Mouse (Mus musculus) forebrain, embryonic 14.5 days (tissue): ENCODE measurements around the gene Vmn1r208. TPM values are rescaled to one million over a fixed set of nuclear protein-coding genes. Genes with fewer than 3 reads are reported as not detected.
A peak's percentile ranks its signal among the peaks of the same experiment; 100 is the strongest.
"Not testable (repeated sequence)": the region's sequence is repeated elsewhere in the genome, so short reads cannot be mapped to it uniquely, and the experiment has no call there.

Experiments
- ATAC-seq: fragments of 200-750 bp; cut with Nextera tagmentation; 2 replicates; pipeline ENCODE4 v1.8.0; 2017; ENCODE audit warnings: mild to moderate bottlenecking, moderate library complexity
- DNase-seq: peaks from one replicate; pipeline ENCODE4 v3.0.0-alpha.2; 2015; ENCODE audit warnings: low spot score
- H3K27ac ChIP-seq: fragments of 300-500 bp; sonication (generic); 2 replicates; pipeline ENCODE4 v1.5.1; 2014; ENCODE audit warnings: low read depth, mild to moderate bottlenecking, control low read depth, low read length, moderate library complexity
- H3K27me3 ChIP-seq: fragments of 300-500 bp; sonication (generic); replicated peaks from 2 replicates; pipeline ENCODE4 v1.6.1; 2014; ENCODE audit warnings: low read length, control low read depth, mixed read lengths; ENCODE audit not compliant: control insufficient read depth, insufficient read depth
- H3K36me3 ChIP-seq: fragments of 300-500 bp; sonication (generic); 2 replicates; pipeline ENCODE4 v1.6.1; 2014; ENCODE audit warnings: low read length, control low read depth; ENCODE audit not compliant: control insufficient read depth, insufficient read depth
- H3K4me1 ChIP-seq: fragments of 300-500 bp; sonication (generic); 2 replicates; pipeline ENCODE4 v1.6.1; 2014; ENCODE audit warnings: antibody characterized with exemption, low read length, control low read depth; ENCODE audit not compliant: control insufficient read depth, insufficient read depth
- H3K4me2 ChIP-seq: fragments of 300-500 bp; sonication (generic); 2 replicates; pipeline ENCODE4 v1.6.1; 2014; ENCODE audit warnings: mild to moderate bottlenecking, control low read depth, low read length
- H3K4me3 ChIP-seq: fragments of 300-500 bp; sonication (generic); 2 replicates; pipeline ENCODE4 v1.5.1; 2014; ENCODE audit warnings: low read depth, low read length, control low read depth
- H3K9ac ChIP-seq: fragments of 300-500 bp; sonication (generic); 2 replicates; pipeline ENCODE4 v1.6.1; 2014; ENCODE audit warnings: mild to moderate bottlenecking, low read length, control low read depth, moderate library complexity
- H3K9me3 ChIP-seq: fragments of 300-500 bp; sonication (generic); replicated peaks from 2 replicates; pipeline ENCODE4 v1.6.1; 2016; ENCODE audit warnings: low read length, control low read depth, mixed read lengths; ENCODE audit not compliant: control insufficient read depth
- WGBS: fragments of 180-500 bp; shearing (Covaris S2); extraction: QIAGEN DNeasy Blood & Tissue Kit; methylation state at CpG from one replicate; pipeline ENCODE4 v1.1.7; 2014; 5-methylcytosine and 5-hydroxymethylcytosine counted together
- polyA plus RNA-seq: library from polyadenylated mRNA; unstranded; fragments of >200 nt; fragmentation: Nextera tagmentation; extraction: Ambion mirVana; gene quantifications from 2 replicates; pipeline ENCODE4 v1.2.1, GENCODE M21; 2014

Gene Vmn1r208
- not detected in 2 replicates for polyA plus RNA-seq

- H3K4me1 ChIP-seq, DNase-seq, H3K9me3 ChIP-seq, ATAC-seq, H3K4me2 ChIP-seq, H3K4me3 ChIP-seq, H3K9ac ChIP-seq, H3K36me3 ChIP-seq, H3K27ac ChIP-seq, H3K27me3 ChIP-seq: not testable (repeated sequence)
- no CpG with 5 or more reads among the region's 7 CpGs for WGBS
Observed at GRCm38 (mm10) chr13:22777300-22777699, at the start of gene Vmn1r208. Vmn1r208 (minus strand) TSS chr13:22777400.

GRCm38 (mm10) chr13:22821601-22822000 is 44.4 kb upstream of the Vmn1r208 start:
- H3K27ac ChIP-seq, H3K4me2 ChIP-seq, H3K9me3 ChIP-seq, DNase-seq, H3K4me1 ChIP-seq, H3K36me3 ChIP-seq, H3K4me3 ChIP-seq, H3K27me3 ChIP-seq, ATAC-seq, H3K9ac ChIP-seq: not testable (repeated sequence)
- WGBS = 93% methylated on average over 1 of the region's 1 CpGs

GRCm38 (mm10) chr13:22809582-22809981 is 32.4 kb upstream of the Vmn1r208 start, which contains the start of gene Vmn1r209:
Vmn1r209 (minus strand) TSS chr13:22809682.
- not testable (repeated sequence) for H3K9me3 ChIP-seq, H3K4me3 ChIP-seq, H3K27ac ChIP-seq, H3K4me2 ChIP-seq, H3K9ac ChIP-seq, H3K4me1 ChIP-seq, ATAC-seq, H3K36me3 ChIP-seq, H3K27me3 ChIP-seq, DNase-seq

GRCm38 (mm10) chr13:22788096-22788495 is 10.9 kb upstream of the Vmn1r208 start:
- not testable (repeated sequence) for H3K9ac ChIP-seq, H3K9me3 ChIP-seq, H3K4me1 ChIP-seq, H3K27me3 ChIP-seq, H3K27ac ChIP-seq, ATAC-seq, H3K4me3 ChIP-seq, DNase-seq, H3K4me2 ChIP-seq, H3K36me3 ChIP-seq
- 79% methylated on average over 3 of the region's 3 CpGs for WGBS

GRCm38 (mm10) chr13:22784159-22784558 is 7.0 kb upstream of the Vmn1r208 start:
- not testable (repeated sequence) for H3K9ac ChIP-seq, ATAC-seq, H3K4me1 ChIP-seq, H3K9me3 ChIP-seq, H3K4me2 ChIP-seq, DNase-seq, H3K4me3 ChIP-seq, H3K27me3 ChIP-seq, H3K36me3 ChIP-seq, H3K27ac ChIP-seq

GRCm38 (mm10) chr13:22771592-22771991 is 5.6 kb downstream of the Vmn1r208 start:
- WGBS = 80% methylated on average over 1 of the region's 2 CpGs
- H3K9ac ChIP-seq, H3K4me1 ChIP-seq, H3K27ac ChIP-seq, ATAC-seq, DNase-seq, H3K27me3 ChIP-seq, H3K36me3 ChIP-seq, H3K4me2 ChIP-seq, H3K4me3 ChIP-seq, H3K9me3 ChIP-seq: not testable (repeated sequence)

GRCm38 (mm10) chr13:22747524-22747923 is 29.7 kb downstream of the Vmn1r208 start:
- DNase-seq (peak; percentile 13), ATAC-seq (no peak)

GRCm38 (mm10) chr13:22729529-22729928 is 47.7 kb downstream of the Vmn1r208 start, which contains the start of gene Vmn1r207-ps:
Vmn1r207-ps (minus strand) TSS chr13:22729629.
- DNase-seq, H3K4me1 ChIP-seq, H3K27ac ChIP-seq, H3K4me3 ChIP-seq, H3K4me2 ChIP-seq, H3K27me3 ChIP-seq, H3K9me3 ChIP-seq, H3K36me3 ChIP-seq, H3K9ac ChIP-seq, ATAC-seq: not testable (repeated sequence)

More at GRCm38 (mm10) chr13:22747524-22747923, 29.7 kb downstream of the Vmn1r208 start:
- no peak overlapping the region for H3K27ac ChIP-seq
- no peak overlapping the region for H3K4me3 ChIP-seq
- H3K9me3 ChIP-seq = no peaks in the 10 kb centered on the region
- H3K36me3 ChIP-seq = no peaks in the 10 kb centered on the region
- H3K4me1 ChIP-seq = no peaks in the 10 kb centered on the region
- H3K9ac ChIP-seq = no peak overlapping the region
- H3K27me3 ChIP-seq = no peaks in the 10 kb centered on the region
- H3K4me2 ChIP-seq = no peak overlapping the region
